Mouse (Mus musculus) stomach, embryonic 14.5 days (tissue): ENCODE measurements around the gene Pknox1. TPM values are rescaled to one million over a fixed set of nuclear protein-coding genes. Genes with fewer than 3 reads are reported as not detected.
A peak's percentile ranks its signal among the peaks of the same experiment; 100 is the strongest.

Experiments
- ATAC-seq: fragments of 200-750 bp; cut with Nextera tagmentation; 2 replicates; pipeline ENCODE4 v1.8.0; 2017; ENCODE audit warnings: low read depth, moderate TSS enrichment; ENCODE audit not compliant: insufficient number of reproducible peaks, insufficient read depth, low FRiP score
- H3K27ac ChIP-seq: fragments of 300-500 bp; sonication (generic); 2 replicates; pipeline ENCODE4 v1.5.1; 2014; ENCODE audit warnings: mild to moderate bottlenecking, low read length, moderate library complexity, mixed read lengths
- H3K27me3 ChIP-seq: fragments of 300-500 bp; sonication (generic); 2 replicates; pipeline ENCODE4 v1.6.1; 2014; ENCODE audit warnings: low read length, control low read depth, mixed read lengths; ENCODE audit not compliant: control insufficient read depth, insufficient read depth
- H3K36me3 ChIP-seq: fragments of 300-500 bp; sonication (generic); 2 replicates; pipeline ENCODE4 v1.6.1; 2014; ENCODE audit warnings: mild to moderate bottlenecking, control low read depth, low read length, moderate library complexity, mixed read lengths; ENCODE audit not compliant: control insufficient read depth, insufficient read depth
- H3K4me1 ChIP-seq: fragments of 300-500 bp; sonication (generic); 2 replicates; pipeline ENCODE4 v1.6.1; 2014; ENCODE audit warnings: low read length, control low read depth, mixed read lengths; ENCODE audit not compliant: control insufficient read depth, insufficient read depth
- H3K4me2 ChIP-seq: fragments of 300-500 bp; sonication (generic); replicated peaks from 2 replicates; pipeline ENCODE4 v1.6.1; 2014; ENCODE audit warnings: low read depth, low read length, control low read depth
- H3K4me3 ChIP-seq: fragments of 300-500 bp; sonication (generic); 2 replicates; pipeline ENCODE4 v1.5.1; 2014; ENCODE audit warnings: low read depth, low read length, control low read depth
- H3K9ac ChIP-seq: fragments of 300-500 bp; sonication (generic); replicated peaks from 2 replicates; pipeline ENCODE4 v1.6.1; 2014; ENCODE audit warnings: low read depth, mild to moderate bottlenecking, control low read depth, low read length, moderate library complexity, mixed read lengths
- H3K9me3 ChIP-seq: fragments of 300-500 bp; sonication (generic); 2 replicates; pipeline ENCODE4 v1.6.1; 2016; ENCODE audit warnings: low read depth, low read length, control low read depth; ENCODE audit not compliant: control insufficient read depth
- WGBS: fragments of 180-500 bp; shearing (Covaris S2); extraction: QIAGEN DNeasy Blood & Tissue Kit; methylation state at CpG from one replicate; pipeline ENCODE4 v1.1.7; 2014; 5-methylcytosine and 5-hydroxymethylcytosine counted together
- polyA plus RNA-seq: library from polyadenylated mRNA; unstranded; fragments of >200 nt; fragmentation: Nextera tagmentation; extraction: Ambion mirVana; gene quantifications from 2 replicates; pipeline ENCODE4 v1.2.1, GENCODE M21; 2014

Pknox1 gene
- 44.4 and 45.1 TPM in 2 replicates for polyA plus RNA-seq

GRCm38 (mm10) chr17:31564015-31564857, at the start of gene Pknox1:
Pknox1 (plus strand) TSS chr17:31564734.
- ATAC-seq: peak; percentile 95
- Histone ChIP-seq H3K9me3 (no peaks in the 10 kb centered on the region), H3K27ac (peak within 1 kb of the TSS; percentile 96), H3K4me2 (peak within 1 kb of the TSS; percentile 88), H3K9ac (peak within 1 kb of the TSS; percentile 87), H3K4me3 (peak within 1 kb of the TSS; percentile 82), H3K36me3 (no peaks in the 10 kb centered on the region), H3K27me3 (no peaks in the 10 kb centered on the region), H3K4me1 (peaks cover 33% of the 10 kb centered on the region)
- WGBS: under 1% methylated on average over 54 of the region's 72 CpGs

GRCm38 (mm10) chr17:31519344-31519945, 45.1 kb upstream of the Pknox1 start:
- Histone ChIP-seq H3K27ac (no peak overlapping the region; the same call in 1 of the 2 replicates), H3K4me1 (no peaks in the 10 kb centered on the region), H3K4me2 (peak overlapping the region; percentile 74), H3K4me3 (peak overlapping the region; percentile 82), H3K9ac (no peak overlapping the region), H3K27me3 (no peaks in the 10 kb centered on the region), H3K9me3 (no peaks in the 10 kb centered on the region), H3K36me3 (peaks cover 6% of the 10 kb centered on the region)
- 0 out of 2 replicates have a peak, but pooled peaks have one; percentile 1 for ATAC-seq
- WGBS: 2% methylated on average over 7 of the region's 7 CpGs

GRCm38 (mm10) chr17:31519946-31520838, 44.3 kb upstream of the Pknox1 start, which contains the start of the genes Wdr4 and Ndufv3:
Wdr4 (minus strand) TSS chr17:31519980.
Ndufv3 (plus strand) TSS chr17:31520115.
- Histone ChIP-seq H3K9ac (peak within 1 kb of the TSS; percentile 60), H3K27ac (peak within 1 kb of the TSS; percentile 82), H3K27me3 (no peaks in the 10 kb centered on the region), H3K4me2 (peak within 1 kb of the TSS; percentile 74), H3K9me3 (no peaks in the 10 kb centered on the region), H3K36me3 (peaks cover 6% of the 10 kb centered on the region), H3K4me1 (no peaks in the 10 kb centered on the region), H3K4me3 (peak within 1 kb of the TSS; percentile 82)
- under 1% methylated on average over 45 of the region's 45 CpGs for WGBS
- peak; percentile 98 for ATAC-seq

GRCm38 (mm10) chr17:31520895-31521294, 43.6 kb upstream of the Pknox1 start:
- peak overlapping the region; percentile 60 for H3K9ac ChIP-seq
- H3K4me1 ChIP-seq: no peaks in the 10 kb centered on the region
- H3K27ac ChIP-seq: peak overlapping the region; percentile 82; the same call in 1 of the 2 replicates
- no peaks in the 10 kb centered on the region for H3K9me3 ChIP-seq
- H3K4me2 ChIP-seq: peak overlapping the region; percentile 74
- peaks cover 6% of the 10 kb centered on the region for H3K36me3 ChIP-seq
- H3K4me3 ChIP-seq: peak overlapping the region; percentile 82
- no peak for ATAC-seq
- H3K27me3 ChIP-seq: no peaks in the 10 kb centered on the region
- WGBS: 10% methylated on average over 3 of the region's 3 CpGs

- no peak for ATAC-seq
- no peaks in the 10 kb centered on the region for H3K4me1 ChIP-seq
- H3K4me2 ChIP-seq: peak overlapping the region; percentile 74
- H3K27me3 ChIP-seq: no peaks in the 10 kb centered on the region
- H3K9ac ChIP-seq: no peak overlapping the region; the same call in 1 of the 2 replicates
- WGBS: 87% methylated on average over 6 of the region's 6 CpGs
- H3K9me3 ChIP-seq: no peaks in the 10 kb centered on the region
- no peak overlapping the region for H3K4me3 ChIP-seq
- H3K27ac ChIP-seq: peak overlapping the region; percentile 48; the same call in 1 of the 2 replicates
- H3K36me3 ChIP-seq: peaks cover 9% of the 10 kb centered on the region
Measured at GRCm38 (mm10) chr17:31521948-31522347, 42.6 kb upstream of the Pknox1 start.

- H3K4me1 ChIP-seq: no peaks in the 10 kb centered on the region
- no peaks in the 10 kb centered on the region for H3K27me3 ChIP-seq
- H3K9ac ChIP-seq: no peak overlapping the region
- H3K4me3 ChIP-seq: no peak overlapping the region
- no peak overlapping the region for H3K27ac ChIP-seq
- no peak overlapping the region for H3K4me2 ChIP-seq
- ATAC-seq: no peak
- 90% methylated on average over 4 of the region's 4 CpGs for WGBS
- H3K9me3 ChIP-seq: no peaks in the 10 kb centered on the region
- H3K36me3 ChIP-seq: peaks cover 27% of the 10 kb centered on the region
Measured at GRCm38 (mm10) chr17:31525114-31525513, 39.4 kb upstream of the Pknox1 start.

- Histone ChIP-seq H3K9me3 (no peaks in the 10 kb centered on the region), H3K4me2 (no peak overlapping the region), H3K36me3 (peaks cover 30% of the 10 kb centered on the region), H3K4me3 (no peak overlapping the region), H3K9ac (no peak overlapping the region), H3K27me3 (no peaks in the 10 kb centered on the region), H3K27ac (no peak overlapping the region), H3K4me1 (no peaks in the 10 kb centered on the region)
- 94% methylated on average over 3 of the region's 3 CpGs for WGBS
- ATAC-seq: no peak
Measured at GRCm38 (mm10) chr17:31525816-31526215, 38.7 kb upstream of the Pknox1 start.

- H3K36me3 ChIP-seq: peaks cover 34% of the 10 kb centered on the region
- no peaks in the 10 kb centered on the region for H3K4me1 ChIP-seq
- H3K4me3 ChIP-seq: no peak overlapping the region
- H3K27ac ChIP-seq: no peak overlapping the region
- ATAC-seq: no peak
- H3K9ac ChIP-seq: no peak overlapping the region
- no peak overlapping the region for H3K4me2 ChIP-seq
- no peaks in the 10 kb centered on the region for H3K9me3 ChIP-seq
- no peaks in the 10 kb centered on the region for H3K27me3 ChIP-seq
- 33% methylated on average over 15 of the region's 15 CpGs for WGBS
Measured at GRCm38 (mm10) chr17:31529314-31529713, 35.2 kb upstream of the Pknox1 start.
